Mouse (Mus musculus) megakaryocyte, embryonic 14.5 days (primary cell): ENCODE data around the gene Lat.

Experiments
- FLI1 ChIP-seq: IDR thresholded peaks from 2 replicates; pipeline ENCODE4 v1.6.1; 2012; ENCODE audit warnings: low read length, inconsistent platforms, mixed read lengths
- GATA1 ChIP-seq: IDR thresholded peaks from 3 replicates; pipeline ENCODE4 v1.6.1; 2012; ENCODE audit warnings: mixed read lengths, low read length, inconsistent platforms, borderline replicate concordance

DNA sequence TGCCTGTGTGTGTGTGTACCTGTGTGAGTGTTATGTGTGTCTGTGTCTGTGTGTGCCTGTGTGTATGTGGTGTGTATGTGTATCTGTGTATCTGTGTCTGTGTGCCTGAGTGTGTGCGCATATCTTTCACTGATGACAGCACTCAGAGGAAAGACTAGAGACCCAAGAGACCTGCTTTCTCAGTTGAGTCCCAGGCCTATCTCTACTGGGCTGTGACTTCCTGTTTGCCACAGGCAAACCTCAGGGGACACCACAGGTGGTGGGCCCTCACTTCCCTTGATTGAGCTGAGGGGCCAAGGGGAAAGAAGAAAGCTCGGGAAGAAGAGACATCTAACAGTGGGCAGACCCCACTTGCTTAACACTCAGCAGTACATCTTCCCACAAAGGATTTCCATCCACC, 47.2 kb upstream of the Lat start:
- no peak for TF ChIP-seq GATA1
- no peak for TF ChIP-seq FLI1
